Comparison of ENCODE assay signal across 9 mouse cellular contexts in the genomic region with DNA sequence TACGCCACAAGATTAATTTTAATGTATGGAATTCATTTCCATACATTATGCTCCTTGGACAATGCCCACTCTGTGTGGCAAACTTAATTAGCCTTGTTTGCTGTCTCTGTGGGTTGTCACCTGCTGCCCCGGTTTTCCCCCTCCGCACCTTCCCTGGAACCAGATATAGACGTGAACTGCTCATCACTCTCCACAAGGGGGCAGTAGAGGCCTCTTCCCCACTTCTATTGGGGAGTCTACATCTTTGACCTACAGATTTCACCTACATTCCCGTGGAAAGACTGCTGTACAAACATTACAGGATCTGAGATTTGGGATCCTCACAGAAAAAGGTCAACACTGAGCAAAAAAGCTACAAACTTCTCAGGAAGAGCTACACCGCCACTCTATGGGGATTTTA. TPM values are rescaled to one million over a fixed set of nuclear protein-coding genes. Genes with fewer than 3 reads are reported as not detected.
DNase-seq lines count a peak whose midpoint lies in the region; ATAC-seq lines count a peak whose summit lies in the region.
"Had no signal": no experiment of that assay in that cellular context is flagged by ENCODE, and none has a peak within 500 bp of the region (broad histone marks: within the 10 kb centered on the region; RNA-seq: fewer than 3 reads in every experiment).

No protein-coding gene starts in this region.

- intact Hi-C loops in heart, postnatal 14 days (cut with DNase I) = loop anchor here (2.0 to 10.0 kb wide), 2 partner anchors 56 to 290 kb away; partner anchors contain the start of gene Spty2d1

- ATAC-seq in liver, embryonic 13.5 days (ENCODE audit: low read depth) = no peak

- no peaks in the 10 kb centered on the region for H3K9me3 ChIP-seq in liver, embryonic 13.5 days (replicated peaks)

- H3K4me3 ChIP-seq in liver, embryonic 13.5 days (replicated peaks) = no peak overlapping the region

- WGBS in liver, embryonic 13.5 days (ENCODE audit: insufficient replicate concordance) = 23% methylated on average over 6 of the region's 6 CpGs

- DNase-seq in left cerebral cortex, adult 18-20 months (ENCODE audit: low spot score in 2 of 2) = peak; percentile 63 to 65
- no peak for DNase-seq in left cerebral cortex, adult 11 months (ENCODE audit: low spot score)
- DNase-seq in NIH3T3 (ENCODE audit: low read depth) = peak; percentile 81
- peak; percentile 87 for DNase-seq in cerebellum, adult 9-10 months
- DNase-seq in heart, postnatal 14 days = peak; percentile 65 to 77
- peak; percentile 46 for DNase-seq in liver, embryonic 13.5 days
- peak; percentile 59 for DNase-seq in retina, postnatal 7 days (ENCODE audit: low read depth, low spot score)
- peak; percentile 24 to 48 for DNase-seq in urinary bladder, postnatal 36 days (ENCODE audit: low spot score in 2 of 2)

- no peak overlapping the region for H3K4me2 ChIP-seq in liver, embryonic 13.5 days

- no peak overlapping the region for H3K27ac ChIP-seq in liver, embryonic 13.5 days

- H3K27me3 ChIP-seq in liver, embryonic 13.5 days = 0 out of 2 replicates have a peak, but pooled peaks cover 2% of the 10 kb centered on the region

- peaks cover 3% of the 10 kb centered on the region for H3K4me1 ChIP-seq in liver, embryonic 13.5 days (replicated peaks)

- H3K9ac ChIP-seq in liver, embryonic 13.5 days = no peak overlapping the region

- no peaks in the 10 kb centered on the region for H3K36me3 ChIP-seq in liver, embryonic 13.5 days

RNA-seq across cellular contexts. Expression of gene Saa3, which starts 1.0 kb away (rescaled TPM):
- not detected for total RNA-seq in left cerebral cortex, adult 18-20 months (2021)
- 1 to 10 TPM; 1.6 TPM for total RNA-seq in heart, postnatal 14 days (2021)
- polyA plus RNA-seq in liver, embryonic 13.5 days (2015; fragmentation: Nextera tagmentation; extraction: Ambion mirVana) = 1.1 and 1.2 TPM in 2 replicates

RNA-seq across cellular contexts. Expression of gene Saal1, which starts 4.0 kb away (rescaled TPM):
- 1 to 10 TPM; 8.1 to 8.2 TPM for total RNA-seq in left cerebral cortex, adult 18-20 months (2021)
- total RNA-seq in heart, postnatal 14 days (2021) = 1 to 10 TPM; 4.2 to 4.3 TPM
- 17.2 and 20.3 TPM in 2 replicates for polyA plus RNA-seq in liver, embryonic 13.5 days (2015; fragmentation: Nextera tagmentation; extraction: Ambion mirVana)

RNA-seq across cellular contexts. Expression of gene Saa4, which starts 17.9 kb away (rescaled TPM):
- total RNA-seq in left cerebral cortex, adult 18-20 months (2021) = not detected
- total RNA-seq in heart, postnatal 14 days (2021) = not detected
- 2.7 and 3.6 TPM in 2 replicates for polyA plus RNA-seq in liver, embryonic 13.5 days (2015; fragmentation: Nextera tagmentation; extraction: Ambion mirVana)
- polyA plus RNA-seq: neural tube, embryonic 14.5 days had no signal

RNA-seq across cellular contexts. Expression of gene Saa1, which starts 28.3 kb away (rescaled TPM):
- total RNA-seq in left cerebral cortex, adult 18-20 months (2021) = not detected
- total RNA-seq in heart, postnatal 14 days (2021) = not detected
- polyA plus RNA-seq in liver, embryonic 13.5 days (2015; fragmentation: Nextera tagmentation; extraction: Ambion mirVana) = 0.23 TPM in 1 of 2 replicates, not detected in the other
- polyA plus RNA-seq: neural tube, embryonic 14.5 days had no signal

RNA-seq across cellular contexts. Expression of gene Saa2, which starts 37.1 kb away (rescaled TPM):
- not detected for total RNA-seq in left cerebral cortex, adult 18-20 months (2021)
- not detected for total RNA-seq in heart, postnatal 14 days (2021)
- polyA plus RNA-seq in liver, embryonic 13.5 days (2015; fragmentation: Nextera tagmentation; extraction: Ambion mirVana) = not detected in 2 replicates
- polyA plus RNA-seq: neural tube, embryonic 14.5 days had no signal
